Mouse (Mus musculus) forebrain, embryonic 15.5 days (tissue): ENCODE results near the gene Macrod1. TPM values are rescaled to one million over a fixed set of nuclear protein-coding genes. Genes with fewer than 3 reads are reported as not detected.
A peak's percentile ranks its signal among the peaks of the same experiment; 100 is the strongest.

Source experiments
- ATAC-seq: fragments of 200-750 bp; cut with Nextera tagmentation; replicated peaks from 2 replicates; pipeline ENCODE4 v1.8.0; 2017; ENCODE audit warnings: mild to moderate bottlenecking, moderate TSS enrichment, moderate library complexity
- H3K27ac ChIP-seq: fragments of 300-500 bp; sonication (generic); replicated peaks from 2 replicates; pipeline ENCODE4 v1.5.1; 2015; ENCODE audit warnings: mild to moderate bottlenecking, inconsistent platforms
- H3K27me3 ChIP-seq: fragments of 300-500 bp; sonication (generic); 2 replicates; pipeline ENCODE4 v1.6.1; 2015; ENCODE audit warnings: inconsistent platforms
- H3K36me3 ChIP-seq: fragments of 300-500 bp; sonication (generic); 2 replicates; pipeline ENCODE4 v1.6.1; 2015; ENCODE audit warnings: mild to moderate bottlenecking, inconsistent platforms
- H3K4me1 ChIP-seq: fragments of 300-500 bp; sonication (generic); 2 replicates; pipeline ENCODE4 v1.6.1; 2015; ENCODE audit warnings: inconsistent platforms
- H3K4me2 ChIP-seq: fragments of 300-500 bp; sonication (generic); replicated peaks from 2 replicates; pipeline ENCODE4 v1.6.1; 2015; ENCODE audit warnings: mild to moderate bottlenecking, inconsistent platforms
- H3K4me3 ChIP-seq: fragments of 300-500 bp; sonication (generic); 2 replicates; pipeline ENCODE4 v1.5.1; 2015; ENCODE audit warnings: mild to moderate bottlenecking, inconsistent platforms
- H3K9ac ChIP-seq: fragments of 300-500 bp; sonication (generic); replicated peaks from 2 replicates; pipeline ENCODE4 v1.6.1; 2015; ENCODE audit warnings: mild to moderate bottlenecking, inconsistent platforms
- H3K9me3 ChIP-seq: fragments of 300-500 bp; sonication (generic); 2 replicates; pipeline ENCODE4 v1.6.1; 2016; ENCODE audit warnings: inconsistent platforms
- WGBS: fragments of 180-500 bp; shearing (Covaris S2); methylation state at CpG from one replicate; pipeline ENCODE4 v1.1.7; 2015; ENCODE audit warnings: mixed read lengths; 5-methylcytosine and 5-hydroxymethylcytosine counted together
- polyA plus RNA-seq: library from polyadenylated mRNA; unstranded; fragments of >200 nt; fragmentation: Nextera tagmentation; extraction: Ambion mirVana; gene quantifications from 2 replicates; pipeline ENCODE4 v1.2.1, GENCODE M21; 2015

The Macrod1 gene
- polyA plus RNA-seq, 1 experiment from 2014 or later: 6.0 TPM

- no peak for ATAC-seq
- no peak overlapping the region for H3K9ac ChIP-seq
- peaks cover 20% of the 10 kb centered on the region for H3K4me1 ChIP-seq
- H3K36me3 ChIP-seq: no peaks in the 10 kb centered on the region
- no peak overlapping the region for H3K27ac ChIP-seq
- peaks cover 5% of the 10 kb centered on the region; the same call in 1 of the 2 replicates for H3K27me3 ChIP-seq
- no peak overlapping the region for H3K4me2 ChIP-seq
- WGBS: 61% methylated on average over 6 of the region's 6 CpGs
- H3K4me3 ChIP-seq: no peak overlapping the region
- H3K9me3 ChIP-seq: no peaks in the 10 kb centered on the region
Measured at GRCm38 (mm10) chr19:7058541-7058940, 1.9 kb downstream of the Macrod1 start.

DNA sequence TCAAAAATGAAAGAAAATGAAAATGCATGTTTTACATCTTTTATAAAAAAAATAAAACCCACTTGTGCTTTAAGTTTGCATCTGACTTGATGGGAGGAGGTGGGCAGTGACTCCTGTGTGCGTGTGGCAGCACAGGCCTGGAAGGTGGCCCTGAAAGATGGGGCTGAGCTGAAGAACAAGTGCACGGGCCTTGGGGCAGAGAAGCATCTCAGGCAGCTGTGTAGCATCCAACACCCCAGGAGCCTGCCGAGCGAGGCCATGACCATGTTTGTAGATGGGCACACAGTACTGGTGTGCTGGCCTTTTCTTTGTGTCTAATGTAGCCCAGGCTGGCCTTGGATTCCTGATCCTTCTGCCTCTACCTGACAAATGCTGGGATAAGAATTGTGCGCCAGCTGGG, 5.5 kb downstream of the Macrod1 start:
- WGBS: 90% methylated on average over 5 of the region's 5 CpGs
- Histone ChIP-seq H3K4me1 (peaks cover 26% of the 10 kb centered on the region), H3K9me3 (no peaks in the 10 kb centered on the region), H3K36me3 (no peaks in the 10 kb centered on the region), H3K27me3 (no peaks in the 10 kb centered on the region), H3K27ac (no peak overlapping the region), H3K4me2 (no peak overlapping the region), H3K9ac (no peak overlapping the region), H3K4me3 (no peak overlapping the region)
- no peak for ATAC-seq

DNA sequence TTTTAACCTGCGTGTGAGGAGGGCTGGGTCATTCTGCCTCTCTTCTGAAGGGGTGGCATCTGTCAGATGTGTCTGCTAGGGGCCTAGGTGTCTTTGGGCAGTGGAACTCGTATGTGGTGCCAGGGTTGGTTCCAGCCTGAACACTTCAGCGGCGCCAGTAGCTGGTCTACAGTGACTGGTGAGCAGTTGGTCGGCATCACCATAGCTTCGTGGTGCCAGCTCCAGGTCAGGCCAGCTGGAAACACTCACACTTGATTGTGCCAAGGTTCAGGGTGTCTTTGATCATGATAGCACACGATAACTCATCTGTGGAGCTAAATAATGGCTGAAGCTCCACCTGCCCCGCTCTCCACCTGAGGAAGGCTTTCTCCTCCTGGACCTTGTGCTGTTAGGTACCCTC, 6.3 kb downstream of the Macrod1 start:
- 89% methylated on average over 8 of the region's 8 CpGs for WGBS

DNA sequence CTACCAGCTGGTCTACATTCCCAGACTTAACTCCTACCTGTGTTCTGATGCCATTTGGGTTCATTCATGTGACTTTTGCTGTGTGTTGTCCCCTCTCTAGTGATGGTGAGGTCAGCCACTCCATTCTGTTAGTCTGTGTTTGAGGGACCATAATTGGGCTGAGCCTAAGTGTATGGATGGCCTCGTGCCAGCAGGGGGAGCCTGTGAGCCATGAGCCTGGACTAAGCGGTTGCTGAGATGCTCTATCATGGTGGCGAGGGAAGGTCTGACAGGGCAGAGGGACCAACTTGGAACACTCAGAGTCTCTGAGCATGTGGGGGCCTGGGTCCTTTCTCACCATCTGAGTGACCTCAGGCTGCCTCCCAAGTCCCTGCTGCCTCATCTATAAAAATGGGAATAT, 8.0 kb downstream of the Macrod1 start:
- H3K27me3 ChIP-seq: no peaks in the 10 kb centered on the region
- peak; percentile 69 for ATAC-seq
- H3K9me3 ChIP-seq: no peaks in the 10 kb centered on the region
- no peak overlapping the region for H3K4me3 ChIP-seq
- H3K36me3 ChIP-seq: no peaks in the 10 kb centered on the region
- no peak overlapping the region for H3K9ac ChIP-seq
- WGBS: 0% methylated on average over 3 of the region's 3 CpGs
- H3K27ac ChIP-seq: no peak overlapping the region
- H3K4me1 ChIP-seq: peaks cover 39% of the 10 kb centered on the region
- H3K4me2 ChIP-seq: no peak overlapping the region

More for the DNA sequence above, 6.3 kb downstream of the Macrod1 start:
- H3K27me3 ChIP-seq: no peaks in the 10 kb centered on the region
- H3K4me3 ChIP-seq: no peak overlapping the region
- H3K4me2 ChIP-seq: no peak overlapping the region
- peaks cover 26% of the 10 kb centered on the region for H3K4me1 ChIP-seq
- H3K36me3 ChIP-seq: no peaks in the 10 kb centered on the region
- no peak for ATAC-seq
- no peak overlapping the region for H3K27ac ChIP-seq
- no peaks in the 10 kb centered on the region for H3K9me3 ChIP-seq
- no peak overlapping the region for H3K9ac ChIP-seq

DNA sequence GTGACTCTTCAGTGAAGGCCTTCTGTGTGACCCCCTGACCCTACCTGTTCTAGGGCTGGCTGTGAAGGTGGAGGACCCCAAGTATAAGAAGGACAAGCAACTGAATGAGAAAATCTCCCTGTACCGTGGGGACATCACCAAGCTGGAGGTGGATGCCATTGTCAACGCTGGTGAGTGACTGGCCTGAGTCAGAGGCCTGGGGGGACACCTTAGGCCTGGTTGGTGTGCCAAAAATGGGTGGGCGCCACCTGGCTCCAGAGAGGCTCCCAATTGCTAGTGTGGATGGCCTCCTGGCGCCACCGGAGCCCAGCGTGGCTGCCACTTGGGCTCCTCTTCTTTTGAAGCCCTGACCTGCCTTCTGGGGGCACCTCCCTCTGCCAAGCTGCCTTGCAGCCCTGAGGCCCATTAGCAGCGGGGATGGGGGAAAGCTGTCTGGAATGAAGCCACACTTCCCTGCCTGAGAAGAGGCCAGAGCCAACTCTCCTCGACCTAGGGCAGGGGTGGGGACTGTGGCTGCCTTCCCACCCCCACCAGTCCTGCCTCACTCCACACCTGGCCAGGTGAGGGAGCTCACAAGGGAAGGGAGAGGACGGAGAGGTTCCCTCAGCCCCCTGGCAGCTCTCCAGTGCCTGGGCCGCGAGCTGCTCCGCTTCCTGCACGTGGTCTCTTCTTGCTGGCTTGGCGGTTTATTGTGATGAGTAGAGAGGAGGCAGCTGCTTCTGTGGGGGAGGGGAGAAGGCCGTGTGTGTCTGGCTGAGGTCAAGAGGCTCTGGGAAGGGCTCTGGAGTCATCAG, 9.6 kb downstream of the Macrod1 start:
- peak overlapping the region; percentile 72 for H3K27ac ChIP-seq
- no peaks in the 10 kb centered on the region for H3K9me3 ChIP-seq
- WGBS: 18% methylated on average over 15 of the region's 15 CpGs
- H3K36me3 ChIP-seq: no peaks in the 10 kb centered on the region
- H3K4me2 ChIP-seq: 0 out of 2 replicates have a peak overlapping the region, but pooled peaks have one; percentile 0
- H3K9ac ChIP-seq: 0 out of 2 replicates have a peak overlapping the region, but pooled peaks have one; percentile 30
- no peak overlapping the region for H3K4me3 ChIP-seq
- H3K27me3 ChIP-seq: no peaks in the 10 kb centered on the region
- ATAC-seq: no peak
- peaks cover 53% of the 10 kb centered on the region for H3K4me1 ChIP-seq

- Histone ChIP-seq H3K4me2 (no peak overlapping the region), H3K27me3 (no peaks in the 10 kb centered on the region), H3K36me3 (no peaks in the 10 kb centered on the region), H3K9me3 (no peaks in the 10 kb centered on the region), H3K9ac (no peak overlapping the region), H3K4me3 (no peak overlapping the region), H3K4me1 (peaks cover 53% of the 10 kb centered on the region), H3K27ac (peak overlapping the region; percentile 72)
- ATAC-seq: no peak
- 45% methylated on average over 8 of the region's 8 CpGs for WGBS
Measured at GRCm38 (mm10) chr19:7066828-7067342, 10.3 kb downstream of the Macrod1 start.

GRCm38 (mm10) chr19:7067344-7068050, 10.9 kb downstream of the Macrod1 start:
- WGBS: 50% methylated on average over 20 of the region's 20 CpGs
- Histone ChIP-seq H3K27ac (no peak overlapping the region; the same call in none of the 2 replicates), H3K9me3 (no peaks in the 10 kb centered on the region), H3K36me3 (no peaks in the 10 kb centered on the region), H3K9ac (peak overlapping the region; percentile 13; the same call in 1 of the 2 replicates), H3K4me3 (no peak overlapping the region), H3K4me2 (no peak overlapping the region), H3K27me3 (no peaks in the 10 kb centered on the region), H3K4me1 (peaks cover 58% of the 10 kb centered on the region)
- ATAC-seq: no peak

GRCm38 (mm10) chr19:7068136-7068535, 11.5 kb downstream of the Macrod1 start:
- peaks cover 64% of the 10 kb centered on the region for H3K4me1 ChIP-seq
- H3K9me3 ChIP-seq: no peaks in the 10 kb centered on the region
- peak overlapping the region; percentile 27 for H3K4me2 ChIP-seq
- peak; percentile 44 for ATAC-seq
- H3K4me3 ChIP-seq: no peak overlapping the region
- under 1% methylated on average over 14 of the region's 14 CpGs for WGBS
- no peaks in the 10 kb centered on the region for H3K27me3 ChIP-seq
- H3K9ac ChIP-seq: peak overlapping the region; percentile 13; the same call in 1 of the 2 replicates
- peak overlapping the region; percentile 74 for H3K27ac ChIP-seq
- H3K36me3 ChIP-seq: no peaks in the 10 kb centered on the region

GRCm38 (mm10) chr19:7068661-7069531, 12.3 kb downstream of the Macrod1 start:
- H3K4me1 ChIP-seq: peaks cover 72% of the 10 kb centered on the region
- ATAC-seq: no peak
- H3K9me3 ChIP-seq: no peaks in the 10 kb centered on the region
- peak overlapping the region; percentile 19; the same call in 1 of the 2 replicates for H3K9ac ChIP-seq
- H3K27ac ChIP-seq: peak overlapping the region; percentile 74
- no peak overlapping the region for H3K4me3 ChIP-seq
- 29% methylated on average over 11 of the region's 11 CpGs for WGBS
- no peaks in the 10 kb centered on the region for H3K27me3 ChIP-seq
- peak overlapping the region; percentile 27; the same call in 1 of the 2 replicates for H3K4me2 ChIP-seq
- no peaks in the 10 kb centered on the region for H3K36me3 ChIP-seq

GRCm38 (mm10) chr19:7069781-7070763, 13.5 kb downstream of the Macrod1 start:
- Histone ChIP-seq H3K9me3 (no peaks in the 10 kb centered on the region), H3K27me3 (no peaks in the 10 kb centered on the region), H3K27ac (peak overlapping the region; percentile 36; the same call in 1 of the 2 replicates), H3K36me3 (no peaks in the 10 kb centered on the region), H3K9ac (peak overlapping the region; percentile 43), H3K4me2 (peak overlapping the region; percentile 34), H3K4me3 (no peak overlapping the region), H3K4me1 (peaks cover 79% of the 10 kb centered on the region)
- 4% methylated on average over 33 of the region's 35 CpGs for WGBS
- no peak for ATAC-seq
